Mouse (Mus musculus) cerebellum, postnatal 14 days (tissue): ENCODE results near the gene Carhsp1.

Experiments used
- DNase-seq, 2 experiments: peaks; one replicate each; pipeline ENCODE4 v3.0.0; 2021; ENCODE audit warnings: mixed read lengths in 2 of 2

Carhsp1 gene

GRCm38 (mm10) chr16:8674165-8674564, 2.2 kb upstream of the Carhsp1 start:
- DNase-seq = peak; percentile 62 to 69

- no peak for DNase-seq
These were observed 1.4 kb upstream of the Carhsp1 start for GRCm38 (mm10) chr16:8673343-8673742.

- DNase-seq = no peak
These were observed 856 bp upstream of the Carhsp1 start for GRCm38 (mm10) chr16:8672811-8673210.

- no peak for DNase-seq
These were observed 364 bp upstream of the Carhsp1 start for GRCm38 (mm10) chr16:8672350-8672687.

GRCm38 (mm10) chr16:8670041-8671035, 1.6 kb downstream of the Carhsp1 start:
- no peak for DNase-seq

- no peak for DNase-seq
These were observed 2.5 kb downstream of the Carhsp1 start for GRCm38 (mm10) chr16:8669432-8669831.

- no peak for DNase-seq
These were observed 3.6 kb downstream of the Carhsp1 start for GRCm38 (mm10) chr16:8668386-8668785.

- DNase-seq = no peak
These were observed 4.1 kb downstream of the Carhsp1 start for GRCm38 (mm10) chr16:8667814-8668213.

GRCm38 (mm10) chr16:8667261-8667660, 4.7 kb downstream of the Carhsp1 start:
- no peak for DNase-seq

GRCm38 (mm10) chr16:8666452-8666851, 5.5 kb downstream of the Carhsp1 start:
- DNase-seq = no peak

- no peak for DNase-seq
These were observed 6.6 kb downstream of the Carhsp1 start for GRCm38 (mm10) chr16:8665367-8665766.

- no peak for DNase-seq
These were observed 8.1 kb downstream of the Carhsp1 start for GRCm38 (mm10) chr16:8663606-8664539.

GRCm38 (mm10) chr16:8663022-8663421, 8.9 kb downstream of the Carhsp1 start:
- no peak for DNase-seq

- peak in 1 of 2 experiments; percentile 59 for DNase-seq
These were observed 13.2 kb downstream of the Carhsp1 start for GRCm38 (mm10) chr16:8658764-8659163.

GRCm38 (mm10) chr16:8658349-8658748, 13.6 kb downstream of the Carhsp1 start:
- no peak for DNase-seq

- DNase-seq = no peak
These were observed 15.7 kb downstream of the Carhsp1 start for GRCm38 (mm10) chr16:8656256-8656655.

- no peak for DNase-seq
These were observed 16.4 kb downstream of the Carhsp1 start for GRCm38 (mm10) chr16:8655599-8655998.

- no peak for DNase-seq
These were observed 16.8 kb downstream of the Carhsp1 start for GRCm38 (mm10) chr16:8655108-8655507.

- DNase-seq = no peak
These were observed 21.9 kb downstream of the Carhsp1 start for GRCm38 (mm10) chr16:8650007-8650406.

GRCm38 (mm10) chr16:8645546-8645945, 26.4 kb downstream of the Carhsp1 start:
- DNase-seq = no peak

GRCm38 (mm10) chr16:8643855-8644254, 28.1 kb downstream of the Carhsp1 start:
- peak; percentile 54 to 57 for DNase-seq

- DNase-seq = no peak
These were observed 32.3 kb downstream of the Carhsp1 start for GRCm38 (mm10) chr16:8639466-8640191.

GRCm38 (mm10) chr16:8638131-8638530, 33.8 kb downstream of the Carhsp1 start:
- DNase-seq = no peak
